Mouse (Mus musculus): ENCODE measurements at regions not wholly inside any gene's neighbourhood (a gene's known extent, or its start where the extent isn't known, plus 50 kb on each side); places are given as distances from the start of the nearest gene placed in this dataset.

DNA sequence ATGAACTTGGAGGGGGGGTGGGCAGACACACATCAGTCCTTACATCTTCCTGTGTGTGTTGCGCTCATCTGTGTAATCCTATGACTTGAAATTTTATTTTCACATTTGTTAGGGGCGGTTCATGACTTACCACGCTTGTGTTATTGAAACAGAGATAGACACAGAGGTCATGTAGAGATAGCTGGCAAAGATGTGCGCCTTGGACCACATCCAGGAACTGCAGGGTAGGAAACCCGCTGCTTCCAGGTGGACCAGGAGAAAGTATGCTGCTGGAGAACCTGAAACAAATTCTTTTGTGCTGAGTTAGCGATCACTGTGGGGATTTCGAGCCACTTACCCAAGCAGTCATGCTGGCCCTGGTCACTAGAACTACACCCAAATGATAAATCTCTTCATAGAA lies 89.1 kb downstream of the Kcnj2 start:
- no peak for ATAC-seq (replicated peaks; ENCODE audit: poor library complexity)

DNA sequence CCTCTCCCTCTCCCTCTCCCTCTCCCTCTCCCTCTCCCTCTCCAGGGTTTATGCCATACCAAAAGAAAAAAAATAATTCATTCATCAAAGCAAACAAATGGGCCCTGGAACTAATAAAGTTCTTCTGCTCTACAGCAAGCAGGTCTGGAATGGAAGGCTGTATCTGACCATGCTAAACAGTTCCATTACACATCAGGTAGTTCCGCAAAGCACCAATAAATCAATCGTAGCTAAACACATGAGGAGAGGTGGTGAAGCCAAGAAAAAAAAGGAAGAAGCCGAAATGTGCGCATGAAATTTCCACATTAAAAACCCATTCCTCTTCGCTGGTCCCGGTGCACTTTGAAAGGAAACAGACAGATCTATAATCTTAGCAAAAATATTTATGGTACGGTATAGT lies 89.8 kb downstream of the Kcnj2 start:
- no peak for ATAC-seq (replicated peaks; ENCODE audit: poor library complexity)

DNA sequence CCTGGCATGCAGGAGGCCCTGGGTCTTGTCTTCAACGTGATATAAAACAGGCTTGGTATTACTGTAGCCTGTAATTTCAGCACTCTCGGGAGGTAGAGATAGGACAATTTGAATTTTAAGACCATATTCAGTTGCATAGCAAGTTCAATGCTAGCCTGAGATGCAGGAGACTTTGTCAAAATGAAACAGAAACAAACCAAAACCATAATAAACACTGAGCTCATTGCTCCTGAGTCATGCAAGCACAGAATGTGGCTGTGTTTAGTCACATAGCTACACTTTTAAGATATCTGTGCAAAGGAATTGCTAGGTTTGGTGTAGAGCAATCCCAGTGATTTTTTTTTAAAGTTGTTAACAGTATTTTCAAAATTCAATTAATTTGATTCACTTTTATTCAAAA lies 93.3 kb downstream of the Kcnj2 start:
- ATAC-seq (replicated peaks; ENCODE audit: poor library complexity): no peak

DNA sequence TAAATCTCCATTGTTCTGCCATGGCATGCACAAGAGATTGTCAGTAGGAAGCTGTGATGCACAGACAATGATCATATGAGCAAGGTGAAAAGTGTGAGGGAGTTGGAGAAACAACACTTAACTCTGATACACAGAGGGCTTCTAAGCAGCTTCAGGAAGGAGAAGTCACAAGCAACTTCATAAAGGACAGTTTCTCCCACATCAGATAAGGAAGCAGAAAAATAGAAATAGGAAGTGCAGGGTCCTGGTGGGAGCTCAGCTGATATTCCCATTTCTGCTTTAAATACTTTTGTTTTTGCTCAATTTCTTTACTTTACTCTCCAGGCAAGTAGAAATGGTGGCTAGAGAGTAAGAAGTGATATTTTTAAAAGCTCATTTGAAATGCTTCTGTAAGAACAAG lies 98.9 kb downstream of the Kcnj2 start:
- ATAC-seq (replicated peaks; ENCODE audit: poor library complexity): peak; percentile 74

DNA sequence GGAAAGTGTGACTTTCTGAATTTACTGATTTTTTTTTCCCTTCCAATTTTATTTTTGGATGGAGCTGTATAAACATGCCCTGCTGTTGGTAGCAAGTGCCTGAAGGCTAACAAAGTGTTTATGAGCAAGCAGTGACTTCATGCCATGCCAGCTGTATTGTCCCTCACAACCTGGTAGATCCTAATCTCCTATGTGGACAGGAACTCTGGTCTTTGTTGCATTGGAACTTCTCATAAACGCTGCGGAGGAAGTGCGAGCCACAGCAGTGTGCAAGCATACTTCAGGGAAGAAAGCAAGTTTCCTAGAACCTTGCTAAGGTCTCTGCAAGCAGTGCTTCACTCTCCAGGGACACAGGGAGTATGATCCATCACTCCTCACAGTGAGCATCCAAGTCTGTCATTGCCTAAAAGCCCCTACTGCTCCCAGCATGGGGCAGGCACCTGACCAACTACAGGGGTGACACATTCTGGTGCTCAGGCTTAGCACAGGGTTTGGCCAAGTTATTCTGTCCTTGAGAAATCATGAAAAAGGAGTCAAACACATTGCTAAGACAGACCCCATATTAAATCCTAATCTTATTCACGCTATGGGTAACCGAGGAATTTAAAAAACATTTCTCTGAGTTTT lies 104.3 kb downstream of the Kcnj2 start:
- peak; percentile 50 for ATAC-seq (replicated peaks; ENCODE audit: poor library complexity)

DNA sequence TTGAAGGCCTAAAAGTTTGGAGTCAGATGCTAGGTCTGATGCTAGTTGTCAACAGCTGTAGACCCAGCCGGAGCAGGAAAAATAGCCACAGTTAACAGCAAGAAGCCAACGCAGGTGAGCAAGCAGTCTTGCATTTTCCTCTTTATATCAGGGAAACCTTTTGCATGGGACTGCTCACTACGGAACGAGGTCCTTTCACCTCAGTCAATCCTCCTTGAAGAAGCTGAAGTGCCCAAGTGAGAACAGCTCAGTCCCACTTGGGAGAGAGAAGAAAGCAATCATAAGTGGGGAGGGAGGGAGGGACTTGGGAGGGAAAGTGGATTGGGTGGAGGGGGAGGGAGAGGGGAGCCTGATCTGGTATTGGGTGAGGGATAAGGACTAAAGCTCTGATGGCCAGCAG lies 107.6 kb downstream of the Kcnj2 start:
- no peak for ATAC-seq (replicated peaks; ENCODE audit: poor library complexity)

DNA sequence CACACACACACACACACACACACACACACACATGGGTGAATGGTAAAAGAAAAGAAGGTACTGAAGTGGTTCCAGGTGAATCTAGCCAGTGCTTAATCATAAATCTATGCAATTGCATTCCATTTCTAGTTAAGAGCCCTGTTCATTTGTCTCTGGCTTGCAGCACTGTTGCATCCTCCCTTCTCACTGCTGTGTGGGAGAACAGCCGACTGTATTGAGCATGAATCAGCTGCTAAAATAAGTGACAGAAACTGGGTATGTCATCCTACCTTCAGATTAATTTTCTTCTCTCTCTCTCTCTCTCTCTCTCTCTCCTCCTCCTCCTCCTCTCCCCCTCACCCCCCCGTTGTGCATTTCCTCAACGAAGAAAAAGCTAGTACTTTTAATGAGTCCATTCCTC lies 109.6 kb downstream of the Kcnj2 start:
- ATAC-seq (replicated peaks; ENCODE audit: poor library complexity): no peak

DNA sequence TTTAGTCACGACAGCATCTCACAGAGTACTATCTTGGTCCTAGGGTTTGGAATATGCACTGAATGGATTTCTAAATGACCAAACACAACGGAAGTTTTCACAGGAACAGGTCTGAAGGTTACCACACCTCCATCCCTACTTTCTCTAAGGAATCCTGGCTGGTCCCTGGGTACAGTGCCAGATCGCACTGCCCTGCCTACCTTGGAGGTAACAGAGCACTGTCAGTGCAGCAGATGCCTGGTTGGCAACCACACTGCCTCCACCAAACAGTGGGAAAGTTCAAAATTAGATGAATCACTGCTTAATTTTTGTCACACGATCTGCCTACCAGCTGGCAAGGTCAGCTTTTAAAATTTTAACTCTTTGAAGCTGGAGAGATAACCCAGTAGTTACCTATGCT lies 111.6 kb downstream of the Kcnj2 start:
- ATAC-seq (replicated peaks; ENCODE audit: poor library complexity): no peak

DNA sequence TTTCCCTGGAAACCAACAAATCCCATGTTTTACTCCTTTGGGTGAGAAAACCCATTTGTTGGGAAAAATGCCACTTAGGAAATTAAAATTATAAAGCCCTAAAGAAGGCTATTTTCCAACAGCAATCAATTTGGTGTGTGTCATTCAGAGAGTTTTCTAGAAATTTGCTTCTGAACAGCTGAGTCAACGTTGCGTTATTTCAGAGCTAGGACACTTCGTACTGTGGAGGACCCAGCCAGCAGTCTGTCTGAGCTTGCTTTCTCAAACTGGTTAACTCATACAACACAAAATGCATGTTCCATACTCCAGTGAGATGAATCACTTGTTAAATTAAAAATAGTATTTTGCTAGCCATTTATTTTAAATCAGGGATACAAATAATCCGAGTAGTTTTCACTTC lies 131.5 kb downstream of the Kcnj2 start:
- no peak for ATAC-seq (replicated peaks; ENCODE audit: poor library complexity)

DNA sequence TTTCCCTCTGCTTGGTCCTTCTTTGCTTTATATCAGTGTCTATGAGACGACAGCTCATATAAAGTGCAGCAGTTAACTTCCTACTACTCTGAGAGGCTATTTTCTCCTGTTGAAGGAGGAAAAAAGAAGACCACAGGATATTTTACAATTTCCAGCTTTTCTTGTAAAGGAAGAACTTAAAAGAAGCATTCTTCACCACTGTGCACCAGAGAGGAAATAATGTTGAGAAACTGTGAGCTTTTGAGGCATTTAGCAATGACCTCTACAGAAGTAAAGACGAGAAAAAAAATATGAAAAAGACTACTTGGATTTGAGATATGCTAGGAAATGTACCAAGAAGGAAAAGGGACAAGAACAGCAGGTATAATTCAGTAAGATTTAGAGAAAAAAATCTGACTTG lies 134.5 kb downstream of the Kcnj2 start:
- ATAC-seq (replicated peaks; ENCODE audit: poor library complexity): peak; percentile 70

DNA sequence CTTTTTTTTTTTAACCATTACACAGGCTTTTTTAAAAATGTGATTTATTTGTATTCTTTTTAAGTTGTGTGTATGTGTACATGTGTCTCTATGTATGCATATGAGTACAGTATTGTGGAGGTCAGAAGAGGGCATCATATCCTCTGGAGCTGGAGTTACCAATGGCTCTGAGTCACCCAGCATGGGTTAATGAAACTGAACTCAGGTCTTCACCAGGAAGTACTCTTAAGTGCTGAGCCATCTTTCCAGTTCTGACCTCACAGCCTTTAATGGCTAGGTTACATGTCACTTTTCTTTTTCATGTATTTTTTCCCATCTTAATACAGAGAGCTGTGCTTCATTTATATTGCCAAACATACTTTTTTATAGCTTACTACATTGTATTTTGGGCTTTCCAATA lies 136.8 kb downstream of the Kcnj2 start:
- 0 out of 2 replicates have a peak, but pooled peaks have one; percentile 21 for ATAC-seq (replicated peaks; ENCODE audit: poor library complexity)

DNA sequence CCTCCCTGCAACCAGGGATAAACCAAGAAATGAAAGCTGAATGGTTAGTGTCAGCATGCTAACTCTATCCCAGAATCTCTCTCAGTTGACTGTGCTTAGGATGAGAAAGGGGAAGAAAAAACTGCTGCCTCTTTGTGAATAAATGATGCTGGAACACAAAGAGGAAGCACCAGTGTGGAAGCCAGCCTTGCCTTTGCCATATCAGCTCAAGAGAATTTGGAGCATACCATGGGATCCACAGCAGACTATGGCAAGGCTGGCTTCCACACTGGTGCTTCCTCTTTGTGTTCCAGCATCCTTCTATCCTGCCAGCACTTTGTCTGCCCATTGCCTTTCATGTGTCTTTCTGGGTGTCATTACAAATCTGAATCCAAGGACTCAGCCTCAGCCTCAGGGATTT lies 144.6 kb downstream of the Kcnj2 start:
- peak; percentile 61 for ATAC-seq (replicated peaks; ENCODE audit: poor library complexity)

DNA sequence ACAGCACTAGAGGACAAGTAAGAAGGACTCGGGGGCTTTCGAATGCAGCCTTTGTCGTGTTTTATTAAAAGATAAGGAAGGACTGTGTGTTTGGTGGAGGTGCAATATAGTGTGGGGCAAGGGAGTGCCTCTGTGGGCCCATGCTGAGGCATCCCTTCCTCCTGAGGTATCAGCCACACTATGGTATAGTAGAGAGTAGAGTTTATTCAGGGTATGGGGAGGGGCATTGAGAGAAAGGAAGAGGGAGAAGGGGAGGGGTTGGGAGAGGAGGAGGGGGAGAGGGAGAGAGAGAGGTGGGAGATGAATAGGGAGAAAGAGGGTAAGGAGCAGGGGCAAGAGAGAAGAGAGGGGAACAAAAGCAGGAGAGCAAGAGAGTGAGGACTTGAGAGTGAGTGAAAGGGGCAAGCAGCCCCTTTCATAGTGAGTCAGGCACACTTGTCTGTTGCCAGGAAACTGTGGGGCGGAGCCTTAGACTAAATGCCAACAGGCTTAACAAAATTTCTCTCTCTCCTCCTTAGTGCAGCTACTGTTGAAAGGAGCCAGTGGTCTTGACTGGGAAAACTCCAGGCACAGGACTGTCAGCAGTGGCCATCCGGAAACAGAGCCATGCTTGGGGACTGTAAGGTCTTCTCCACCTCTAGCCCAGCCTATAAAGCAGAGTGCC lies 146.2 kb downstream of the Kcnj2 start:
- no peak for ATAC-seq (replicated peaks; ENCODE audit: poor library complexity)

DNA sequence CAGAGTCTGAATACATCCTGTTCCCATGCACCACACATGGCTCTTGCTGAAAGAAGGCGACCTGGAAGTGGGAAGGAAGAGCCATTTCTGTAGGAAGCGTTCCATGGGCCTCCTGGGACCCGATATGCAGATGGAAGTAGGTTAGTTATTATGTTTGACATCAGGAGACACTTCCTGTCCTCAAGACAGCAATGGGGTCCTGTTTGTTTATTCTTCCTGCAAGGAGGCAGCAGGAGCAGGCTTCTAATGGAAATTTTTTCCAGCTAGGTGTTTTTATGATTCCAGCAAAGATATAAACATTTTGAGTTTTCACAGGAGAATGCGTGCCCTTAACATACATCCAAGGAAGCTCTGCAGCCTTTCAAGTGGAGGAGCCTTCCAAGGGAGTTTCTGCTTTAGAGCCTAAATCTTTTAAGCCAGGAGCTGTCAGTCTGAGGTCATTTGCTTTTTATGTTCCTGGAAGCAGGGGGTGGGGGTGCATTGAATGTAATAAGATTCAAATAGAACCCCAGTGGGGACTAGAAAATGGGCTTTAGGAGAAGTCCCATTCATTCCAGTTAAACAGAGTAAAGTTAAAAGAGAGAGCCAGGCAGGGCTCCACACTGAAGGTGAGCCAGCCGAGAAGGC lies 146.9 kb downstream of the Kcnj2 start:
- ATAC-seq (replicated peaks; ENCODE audit: poor library complexity): no peak

DNA sequence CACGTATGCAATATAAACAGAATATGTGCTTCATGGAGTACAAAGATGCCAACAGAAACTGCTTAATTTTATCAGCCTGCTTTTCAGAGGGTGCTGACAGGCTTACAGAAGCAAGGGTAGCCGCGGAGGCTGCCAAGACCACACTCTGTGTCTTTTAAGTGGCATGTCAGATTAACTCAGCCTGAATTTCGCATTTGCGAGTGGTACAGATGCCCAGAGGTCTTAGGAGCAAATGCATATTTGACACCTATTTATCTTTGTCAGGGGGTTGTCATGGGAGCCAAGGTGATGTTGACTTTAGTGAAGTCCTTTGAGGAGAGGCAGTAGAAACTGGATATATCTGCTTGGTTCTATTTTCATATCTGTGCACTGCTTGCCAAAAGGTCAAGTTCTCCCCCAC lies 149.0 kb downstream of the Kcnj2 start:
- ATAC-seq (replicated peaks; ENCODE audit: poor library complexity): no peak

DNA sequence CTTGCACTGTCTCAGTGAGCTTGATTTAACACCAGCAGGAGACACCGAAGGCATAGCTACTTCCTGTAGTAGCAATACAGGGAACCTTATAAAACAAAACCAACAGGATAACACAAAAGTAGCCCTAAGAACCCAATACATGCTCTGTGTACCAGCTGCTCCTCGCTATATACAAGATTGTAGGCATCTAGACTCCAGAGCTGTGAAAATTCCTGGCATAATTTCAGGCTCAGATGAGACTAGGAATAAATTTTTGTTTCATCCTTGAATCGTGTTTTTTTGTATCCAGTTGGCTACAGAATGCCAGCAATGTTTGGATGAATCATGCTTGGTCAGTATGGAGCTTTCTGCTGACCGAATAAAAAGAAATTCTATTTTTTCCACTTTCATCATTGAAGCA lies 157.9 kb downstream of the Kcnj2 start:
- no peak for ATAC-seq (replicated peaks; ENCODE audit: poor library complexity)

DNA sequence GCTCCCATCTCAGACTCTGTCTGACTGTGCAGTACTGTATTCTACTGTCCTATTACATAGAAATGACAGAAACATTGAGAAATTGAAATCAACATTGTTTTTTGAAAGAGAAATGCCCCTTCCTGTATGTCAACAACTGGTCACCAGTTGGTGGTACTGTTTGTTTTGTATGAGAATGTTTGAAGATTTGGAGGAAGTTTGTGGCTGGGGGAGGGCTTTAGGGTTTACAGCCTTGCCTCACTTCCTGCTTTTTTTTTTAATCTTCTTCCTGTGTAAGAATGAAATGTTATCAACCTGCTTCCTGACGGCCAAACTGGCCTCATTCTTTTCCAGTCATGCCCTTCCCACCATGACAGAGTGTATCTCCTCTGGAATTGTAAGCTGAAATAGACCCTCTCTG lies 161.3 kb downstream of the Kcnj2 start:
- peak; percentile 99 for ATAC-seq (replicated peaks; ENCODE audit: poor library complexity)

DNA sequence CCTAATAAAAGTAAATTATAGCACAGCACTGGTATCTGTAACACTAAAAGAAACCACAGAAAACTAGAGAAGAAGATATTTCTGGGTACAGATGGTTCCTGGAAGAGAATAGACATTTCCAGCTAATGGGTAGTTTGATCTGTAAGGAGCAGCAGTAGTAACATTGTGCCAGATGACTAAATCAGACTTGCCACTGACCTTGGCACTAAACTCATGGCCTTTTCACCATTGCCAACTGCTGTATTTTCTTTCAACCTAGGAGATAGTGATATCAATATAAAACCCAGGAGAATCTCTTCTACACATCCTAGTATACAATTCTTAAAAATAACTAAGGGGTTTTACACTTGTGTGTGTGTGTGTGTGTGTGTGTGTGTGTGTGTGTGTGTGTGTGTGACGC lies 170.8 kb downstream of the Kcnj2 start:
- ATAC-seq (replicated peaks; ENCODE audit: poor library complexity): no peak

DNA sequence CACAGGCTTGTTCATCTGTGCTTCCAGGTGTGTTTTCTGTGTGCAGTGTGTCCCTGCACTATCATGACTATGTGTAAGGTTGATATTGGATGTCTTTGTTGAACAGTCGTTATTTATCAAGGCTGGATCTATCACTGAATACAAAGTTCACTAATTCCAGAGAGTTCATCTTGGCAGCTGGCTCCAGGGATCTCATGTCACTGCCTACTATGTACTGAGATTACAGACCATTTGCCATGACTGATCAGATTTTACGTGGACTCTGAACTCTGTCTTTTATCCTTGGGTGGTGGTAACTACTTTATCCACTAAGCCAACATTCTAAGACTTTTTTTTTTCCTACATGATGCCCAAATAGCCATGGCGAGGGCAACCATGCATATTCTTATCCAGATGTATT lies 173.8 kb downstream of the Kcnj2 start:
- no peak for ATAC-seq (replicated peaks; ENCODE audit: poor library complexity)

DNA sequence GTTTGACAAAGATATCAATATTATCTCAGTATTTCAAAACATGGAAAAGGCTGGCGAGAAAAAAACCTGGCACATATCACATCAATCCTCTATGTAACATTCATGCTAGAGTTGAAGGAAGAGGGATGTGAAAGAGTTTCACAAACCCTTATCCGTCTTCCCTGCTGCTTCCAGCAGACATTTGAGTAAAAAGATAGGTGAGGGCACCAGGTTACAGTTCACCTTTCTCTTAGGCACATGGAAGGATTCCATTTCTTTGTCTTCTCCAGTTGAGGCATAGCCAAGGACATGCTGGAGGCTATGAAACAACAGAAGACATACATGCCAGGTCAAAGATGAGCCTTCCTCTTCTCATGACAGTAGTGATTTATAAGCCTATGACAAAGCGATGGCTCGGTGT lies 186.3 kb downstream of the Kcnj2 start:
- ATAC-seq (replicated peaks; ENCODE audit: poor library complexity): no peak

DNA sequence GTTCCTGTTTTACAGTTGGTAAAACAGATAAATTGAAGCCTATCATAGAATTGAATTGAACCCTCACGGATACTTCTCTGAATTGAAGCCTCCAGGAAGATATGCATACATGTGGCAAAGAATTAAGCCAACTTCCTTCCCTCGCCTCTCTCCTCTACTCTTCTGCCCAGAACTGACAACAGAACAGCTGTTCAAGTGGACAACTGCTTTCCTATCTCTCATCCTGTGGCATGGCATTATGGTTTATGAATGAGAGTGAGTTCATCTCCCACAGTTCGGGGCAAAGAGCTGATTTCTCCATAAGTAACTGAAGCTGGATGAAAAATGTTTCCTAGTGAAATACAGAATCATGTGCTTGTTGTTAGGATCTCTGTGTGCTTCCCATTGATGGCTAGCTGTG lies 190.6 kb downstream of the Kcnj2 start:
- ATAC-seq (replicated peaks; ENCODE audit: poor library complexity): no peak

DNA sequence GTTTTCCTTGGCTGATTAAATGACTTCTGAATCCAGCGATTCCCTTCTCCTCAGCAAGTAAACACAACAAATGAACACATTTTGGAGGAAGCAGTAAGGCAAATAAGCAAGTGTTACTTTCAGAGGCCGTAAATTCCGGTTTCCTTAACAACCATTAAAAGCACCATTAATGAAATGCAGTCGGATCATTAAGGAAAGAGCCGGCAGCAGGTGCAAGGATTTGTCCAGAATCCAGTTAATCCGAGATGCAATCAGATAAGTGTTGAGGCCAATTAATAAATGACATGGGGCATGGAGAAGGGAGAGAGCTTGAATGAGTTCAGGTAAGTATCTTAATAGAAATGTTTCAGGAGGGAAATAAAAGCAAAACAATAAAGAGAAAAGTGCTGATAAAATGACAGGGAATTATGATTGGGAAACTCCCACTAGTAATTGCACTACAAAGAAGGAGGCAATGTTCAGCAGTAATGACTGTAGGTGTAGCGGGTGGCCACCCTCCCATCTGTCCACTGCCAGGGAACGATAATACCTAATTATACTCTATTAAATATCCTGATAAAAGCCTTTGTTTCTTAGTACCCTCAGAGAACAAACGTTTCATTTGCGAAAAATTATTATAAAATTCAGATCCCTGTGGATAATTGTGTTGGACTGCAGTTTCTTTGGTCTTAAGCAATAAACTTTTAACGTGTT lies 194.9 kb downstream of the Kcnj2 start:
- ATAC-seq (replicated peaks; ENCODE audit: poor library complexity): no peak
